Mouse (Mus musculus): ENCODE measurements around the gene Adgra1.

Gene Adgra1

DNA sequence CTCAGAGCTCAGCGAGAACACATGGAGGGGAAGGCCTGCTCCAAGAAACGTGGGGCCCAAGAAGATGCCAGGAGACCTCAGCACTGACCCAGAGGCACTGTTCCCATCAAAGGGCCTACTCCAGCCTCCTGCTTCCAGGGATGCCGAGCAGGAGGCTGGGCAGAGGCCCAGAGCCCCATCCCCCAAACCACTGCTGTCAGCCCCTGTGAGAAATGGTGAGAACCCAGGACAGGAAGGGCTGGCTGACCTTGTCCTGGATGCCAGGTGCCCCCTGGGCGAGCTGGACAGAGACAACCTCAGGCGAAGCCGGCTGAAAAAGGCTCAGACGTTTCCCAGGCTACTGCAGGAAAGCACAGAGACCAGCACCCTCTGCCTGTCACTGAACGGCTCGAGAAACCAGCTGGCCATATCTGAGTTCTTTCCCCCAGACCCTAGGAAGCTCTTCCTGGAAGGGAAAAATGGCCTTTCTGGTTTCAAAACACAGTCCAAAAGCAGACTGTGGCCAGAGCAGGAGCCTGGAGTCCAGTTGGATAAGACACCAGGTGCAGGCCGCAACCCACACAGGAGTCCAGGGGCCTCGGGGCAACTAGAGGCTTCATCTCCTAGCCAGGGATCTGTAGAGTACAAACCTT, 76.3 kb downstream of the Adgra1 start:
- no peak for DNase-seq

DNA sequence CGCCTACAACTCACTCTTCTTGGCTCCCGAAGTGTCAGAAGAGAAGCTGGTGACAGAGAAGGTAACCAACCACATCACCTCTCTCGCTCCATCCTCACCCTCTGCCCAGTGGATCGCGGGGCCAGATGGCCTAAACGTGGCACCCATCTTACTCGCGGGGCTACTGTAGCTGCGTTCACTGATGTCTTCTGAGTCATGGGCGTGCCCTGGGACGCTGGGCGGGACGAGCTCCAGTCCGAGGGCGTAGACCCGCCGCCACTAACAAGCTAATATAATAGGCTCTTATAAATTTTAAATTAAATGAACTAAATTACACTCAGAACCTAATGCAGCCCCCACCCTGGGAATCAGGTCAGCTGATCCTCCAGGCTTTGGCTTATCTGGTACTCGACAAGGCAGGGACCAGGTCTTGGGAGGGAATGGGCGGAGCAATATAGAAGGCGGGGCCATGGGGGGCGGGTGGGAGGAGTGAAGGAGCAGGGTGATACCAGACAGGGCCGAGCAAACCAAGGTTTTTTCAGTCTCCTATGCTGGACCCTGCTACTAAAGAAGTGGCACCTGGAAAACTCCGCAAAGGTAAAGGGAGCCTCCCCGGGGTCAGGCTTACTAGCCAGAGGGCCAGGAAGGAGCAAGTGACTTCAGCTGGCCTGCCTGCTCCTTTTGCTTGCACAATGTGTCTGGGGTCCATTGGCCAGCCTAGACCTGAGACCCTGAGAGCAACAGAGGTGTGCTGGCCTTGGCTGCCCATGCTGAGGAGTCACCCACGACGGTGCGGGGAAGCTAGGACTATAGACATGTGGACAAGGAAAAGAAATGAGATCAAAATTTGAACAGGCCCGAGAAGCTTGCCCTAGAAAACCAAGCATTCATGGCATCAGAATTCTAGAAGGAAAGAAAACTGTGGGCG, 80.4 kb downstream of the Adgra1 start:
- no peak for DNase-seq

GRCm38 (mm10) chr7:139915646-139916257, 81.8 kb downstream of the Adgra1 start:
- no peak for DNase-seq

DNA sequence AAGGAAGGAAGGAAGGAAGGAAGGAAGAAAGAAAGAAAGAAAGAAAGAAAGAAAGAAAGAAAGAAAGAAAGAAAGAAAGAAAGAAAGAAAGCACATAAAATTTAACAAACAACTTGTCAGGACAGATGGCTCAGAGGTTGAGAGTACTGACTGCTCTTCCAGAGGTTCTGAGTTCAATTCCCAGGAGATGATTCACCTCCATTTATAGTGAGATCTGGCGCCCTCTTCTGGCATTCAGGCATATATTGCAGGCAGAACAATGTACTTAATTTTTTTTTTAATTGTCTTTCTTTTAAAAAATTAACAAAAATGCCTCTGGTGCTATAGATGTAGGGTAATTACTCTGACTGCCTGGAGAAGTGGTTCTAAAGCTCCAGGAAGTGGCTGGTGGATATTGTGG, 82.4 kb downstream of the Adgra1 start:
- no peak for DNase-seq

DNA sequence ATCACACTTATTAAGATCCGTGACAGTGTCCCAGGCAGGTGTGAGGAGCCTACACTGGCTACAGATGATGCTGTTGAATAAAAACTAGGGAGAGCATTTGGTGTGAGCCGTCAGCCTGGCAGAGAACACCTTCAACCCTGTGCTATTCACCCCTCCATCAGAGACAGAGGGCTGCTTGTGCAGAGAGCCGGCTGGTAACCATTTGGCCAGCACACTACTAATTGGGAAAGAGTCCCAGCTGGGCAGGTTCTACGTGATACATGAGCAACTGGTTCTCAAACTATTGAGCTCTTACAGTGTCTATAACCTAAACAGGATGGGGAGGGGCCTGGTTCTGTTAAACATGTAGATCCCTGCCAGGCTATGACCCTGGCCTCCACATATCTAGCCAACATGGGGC, 84.3 kb downstream of the Adgra1 start:
- no peak for DNase-seq

Data from lung, adult 18-20 months (tissue).